Mouse (Mus musculus) intestine, embryonic 16.5 days (tissue): Measurements from ENCODE around the gene Mturn. TPM values are rescaled to one million over a fixed set of nuclear protein-coding genes. Genes with fewer than 3 reads are reported as not detected.

Experiments used
- ATAC-seq: fragments of 200-750 bp; cut with Nextera tagmentation; 2 replicates; pipeline ENCODE4 v1.8.0; 2017; ENCODE audit warnings: moderate TSS enrichment, moderate library complexity
- H3K27ac ChIP-seq: fragments of 300-500 bp; sonication (generic); 2 replicates; pipeline ENCODE4 v1.5.1; 2014; ENCODE audit warnings: mild to moderate bottlenecking, low read length
- H3K27me3 ChIP-seq: fragments of 300-500 bp; sonication (generic); replicated peaks from 2 replicates; pipeline ENCODE4 v1.6.1; 2014; ENCODE audit warnings: low read length, control low read depth, mixed read lengths; ENCODE audit not compliant: control insufficient read depth, insufficient read depth
- H3K36me3 ChIP-seq: fragments of 300-500 bp; sonication (generic); 2 replicates; pipeline ENCODE4 v1.6.1; 2014; ENCODE audit warnings: low read length, control low read depth; ENCODE audit not compliant: control insufficient read depth, insufficient read depth
- H3K4me1 ChIP-seq: fragments of 300-500 bp; sonication (generic); 2 replicates; pipeline ENCODE4 v1.6.1; 2014; ENCODE audit warnings: low read length, control low read depth, mixed read lengths; ENCODE audit not compliant: control insufficient read depth, insufficient read depth
- H3K4me2 ChIP-seq: fragments of 300-500 bp; sonication (generic); 2 replicates; pipeline ENCODE4 v1.6.1; 2014; ENCODE audit warnings: low read depth, low read length, control low read depth
- H3K4me3 ChIP-seq: fragments of 300-500 bp; sonication (generic); 2 replicates; pipeline ENCODE4 v1.5.1; 2014; ENCODE audit warnings: mild to moderate bottlenecking, low read length
- H3K9ac ChIP-seq: fragments of 300-500 bp; sonication (generic); 2 replicates; pipeline ENCODE4 v1.6.1; 2014; ENCODE audit warnings: low read depth, low read length
- H3K9me3 ChIP-seq: fragments of 300-500 bp; sonication (generic); 2 replicates; pipeline ENCODE4 v1.6.1; 2016; ENCODE audit warnings: low read length, control low read depth; ENCODE audit not compliant: control insufficient read depth
- WGBS: fragments of 180-500 bp; shearing (Covaris S2); extraction: QIAGEN DNeasy Blood & Tissue Kit; methylation state at CpG from one replicate; pipeline ENCODE4 v1.1.7; 2014; 5-methylcytosine and 5-hydroxymethylcytosine counted together
- polyA plus RNA-seq: library from polyadenylated mRNA; unstranded; fragments of >200 nt; fragmentation: Nextera tagmentation; extraction: Ambion mirVana; gene quantifications from 2 replicates; pipeline ENCODE4 v1.2.1, GENCODE M21; 2015

Gene Mturn
- polyA plus RNA-seq, 1 experiment from 2014 or later: 6.1 TPM

DNA sequence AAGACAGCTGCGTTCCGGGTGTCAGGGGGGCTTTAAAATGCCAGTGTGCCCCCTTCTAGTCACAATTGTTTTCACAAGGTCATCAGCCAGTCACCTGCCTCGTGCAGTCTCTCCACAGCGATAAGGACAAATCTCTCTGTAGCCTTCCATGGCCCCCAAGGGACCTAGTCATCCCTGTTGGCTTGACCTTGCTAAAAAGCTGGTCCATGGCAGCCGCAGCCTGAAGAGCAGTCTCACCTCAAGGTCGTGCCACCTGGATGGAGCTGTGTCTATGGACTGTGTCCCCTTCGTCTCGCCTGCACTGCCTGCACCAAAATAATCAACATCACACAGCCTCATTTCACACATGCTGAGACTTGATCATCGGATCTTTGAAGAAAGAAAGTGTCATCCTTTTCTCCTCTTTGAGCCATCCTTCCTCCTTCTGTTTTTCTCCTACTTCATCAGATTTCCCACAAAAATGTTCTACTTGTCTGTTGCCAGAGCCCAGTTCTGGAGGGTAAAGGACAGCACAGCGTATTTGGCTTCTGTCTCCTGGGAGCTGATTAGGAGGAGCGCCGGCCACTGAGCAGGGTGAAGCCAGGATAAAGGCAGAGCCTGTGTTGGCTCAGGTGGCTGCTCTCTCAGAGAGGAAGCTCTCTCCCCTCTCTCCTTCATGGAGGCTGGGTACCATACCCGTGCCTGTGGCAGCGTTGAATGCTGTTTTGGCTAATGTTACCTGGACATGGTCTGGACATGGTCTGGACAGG is 10.1 kb downstream of the Mturn start:
- Histone ChIP-seq H3K9me3 (no peaks in the 10 kb centered on the region), H3K4me2 (no peak overlapping the region), H3K27ac (no peak overlapping the region), H3K4me3 (no peak overlapping the region), H3K27me3 (no peaks in the 10 kb centered on the region), H3K36me3 (no peaks in the 10 kb centered on the region), H3K9ac (no peak overlapping the region), H3K4me1 (no peaks in the 10 kb centered on the region)
- no peak for ATAC-seq
- 75% methylated on average over 14 of the region's 14 CpGs for WGBS

DNA sequence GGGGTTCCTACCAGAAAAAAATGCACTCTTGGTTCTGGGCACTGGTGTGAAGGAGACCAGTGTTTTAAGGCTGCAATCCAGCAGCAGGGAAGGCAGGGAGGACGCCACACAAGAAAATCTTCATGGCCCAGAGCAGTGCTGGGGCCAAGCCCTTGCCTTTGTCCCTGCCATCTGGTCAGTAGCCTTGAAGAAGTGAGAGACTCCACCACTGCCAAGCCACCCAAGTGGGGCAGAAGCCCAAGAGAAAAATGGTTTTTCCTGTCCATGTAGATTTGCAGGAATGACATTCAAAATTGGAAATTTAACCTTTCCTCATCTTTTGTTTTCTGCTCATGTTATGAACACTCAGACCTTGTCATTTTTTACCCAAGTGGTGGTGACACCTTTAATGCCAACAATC is 10.8 kb downstream of the Mturn start:
- Histone ChIP-seq H3K4me3 (no peak overlapping the region), H3K9ac (no peak overlapping the region), H3K4me1 (no peaks in the 10 kb centered on the region), H3K27ac (no peak overlapping the region), H3K36me3 (no peaks in the 10 kb centered on the region), H3K27me3 (no peaks in the 10 kb centered on the region), H3K4me2 (no peak overlapping the region), H3K9me3 (no peaks in the 10 kb centered on the region)
- 76% methylated on average over 1 of the region's 1 CpGs for WGBS
- ATAC-seq: no peak

GRCm38 (mm10) chr6:54693286-54693685 is 11.9 kb downstream of the Mturn start:
- Histone ChIP-seq H3K27ac (no peak overlapping the region), H3K4me1 (no peaks in the 10 kb centered on the region), H3K4me3 (no peak overlapping the region), H3K9me3 (no peaks in the 10 kb centered on the region), H3K27me3 (no peaks in the 10 kb centered on the region), H3K9ac (no peak overlapping the region), H3K4me2 (no peak overlapping the region), H3K36me3 (no peaks in the 10 kb centered on the region)
- WGBS: 92% methylated on average over 6 of the region's 6 CpGs
- no peak for ATAC-seq

GRCm38 (mm10) chr6:54698691-54699476 is 17.5 kb downstream of the Mturn start:
- Histone ChIP-seq H3K9ac (peak overlapping the region; percentile 61), H3K4me3 (peak overlapping the region; percentile 52), H3K36me3 (no peaks in the 10 kb centered on the region), H3K4me2 (peak overlapping the region; percentile 94), H3K9me3 (no peaks in the 10 kb centered on the region), H3K4me1 (peaks cover 4% of the 10 kb centered on the region; the same call in 1 of the 2 replicates), H3K27me3 (peaks cover 3% of the 10 kb centered on the region; the same call in 1 of the 2 replicates), H3K27ac (no peak overlapping the region)
- 5% methylated on average over 24 of the region's 24 CpGs for WGBS
- peak; percentile 53 for ATAC-seq

DNA sequence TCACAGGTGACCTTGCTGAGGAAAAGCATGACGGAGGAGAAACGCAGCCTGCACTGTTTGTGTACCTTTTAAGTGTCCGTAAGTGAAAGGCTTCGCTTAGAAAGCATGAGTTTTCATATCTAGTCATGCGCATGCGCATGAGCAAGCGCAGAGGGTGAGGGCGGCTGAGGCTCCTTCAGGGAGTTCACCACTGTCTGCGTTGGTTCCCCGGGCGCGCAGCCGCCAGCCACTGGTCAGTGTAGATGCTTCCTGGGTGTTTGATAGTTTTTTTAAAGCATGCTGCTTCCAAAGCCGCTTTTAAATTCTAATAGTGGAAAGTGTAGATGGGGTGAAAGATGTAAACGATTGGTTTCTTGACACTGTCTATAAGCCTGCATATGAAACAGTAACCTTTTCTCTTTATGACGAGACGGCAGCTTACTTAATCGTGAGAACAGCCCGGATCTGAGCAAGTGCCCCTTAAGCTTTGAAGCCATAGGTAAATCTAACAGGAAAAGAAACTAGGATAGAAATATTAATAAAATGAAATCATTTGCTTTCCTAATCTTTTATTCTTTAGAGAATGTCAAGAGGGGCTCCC is 18.1 kb downstream of the Mturn start:
- Histone ChIP-seq H3K4me1 (peaks cover 4% of the 10 kb centered on the region; the same call in 1 of the 2 replicates), H3K27me3 (peaks cover 5% of the 10 kb centered on the region; the same call in 1 of the 2 replicates), H3K4me3 (peak overlapping the region; percentile 52), H3K9ac (peak overlapping the region; percentile 61), H3K27ac (no peak overlapping the region), H3K4me2 (peak overlapping the region; percentile 94), H3K9me3 (no peaks in the 10 kb centered on the region), H3K36me3 (no peaks in the 10 kb centered on the region)
- WGBS: 3% methylated on average over 19 of the region's 19 CpGs
- ATAC-seq: peak; percentile 93

DNA sequence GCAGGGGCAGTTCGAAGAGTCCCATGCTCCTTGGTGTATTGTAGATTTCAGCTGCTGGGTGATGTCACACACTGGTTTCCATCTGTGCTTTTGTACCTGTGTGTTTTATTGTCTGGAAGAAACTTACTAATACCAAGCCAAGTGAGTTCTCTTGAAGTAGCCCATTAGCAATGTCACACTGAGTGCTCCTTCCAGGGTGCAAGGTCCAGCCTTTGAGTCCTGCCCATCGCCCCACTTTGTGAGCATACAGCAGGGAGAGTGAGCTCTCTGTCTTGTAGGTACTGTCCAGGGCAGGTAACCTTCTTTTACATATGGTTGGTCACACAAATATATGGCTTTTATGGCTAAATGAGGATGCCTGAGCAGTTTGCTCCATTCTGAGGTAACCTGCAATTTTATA is 19.1 kb downstream of the Mturn start:
- Histone ChIP-seq H3K27me3 (peaks cover 6% of the 10 kb centered on the region; the same call in 1 of the 2 replicates), H3K4me3 (no peak overlapping the region), H3K36me3 (no peaks in the 10 kb centered on the region), H3K4me2 (no peak overlapping the region), H3K9ac (no peak overlapping the region), H3K27ac (no peak overlapping the region), H3K9me3 (no peaks in the 10 kb centered on the region), H3K4me1 (peaks cover 4% of the 10 kb centered on the region; the same call in 1 of the 2 replicates)
- WGBS: 89% methylated on average over 2 of the region's 2 CpGs
- no peak for ATAC-seq

- Histone ChIP-seq H3K27me3 (peaks cover 6% of the 10 kb centered on the region; the same call in 1 of the 2 replicates), H3K4me1 (peaks cover 4% of the 10 kb centered on the region; the same call in 1 of the 2 replicates), H3K9ac (no peak overlapping the region), H3K9me3 (no peaks in the 10 kb centered on the region), H3K4me2 (no peak overlapping the region), H3K4me3 (no peak overlapping the region), H3K27ac (no peak overlapping the region), H3K36me3 (no peaks in the 10 kb centered on the region)
- 65% methylated on average over 9 of the region's 9 CpGs for WGBS
- ATAC-seq: no peak
Measured at GRCm38 (mm10) chr6:54701901-54702300, 20.5 kb downstream of the Mturn start.

GRCm38 (mm10) chr6:54703633-54704538 is 22.5 kb downstream of the Mturn start:
- no peaks in the 10 kb centered on the region for H3K4me1 ChIP-seq
- H3K27ac ChIP-seq: no peak overlapping the region
- no peak overlapping the region for H3K4me3 ChIP-seq
- 32% methylated on average over 14 of the region's 14 CpGs for WGBS
- no peak overlapping the region for H3K4me2 ChIP-seq
- H3K9me3 ChIP-seq: no peaks in the 10 kb centered on the region
- ATAC-seq: no peak
- no peak overlapping the region for H3K9ac ChIP-seq
- peaks cover 6% of the 10 kb centered on the region; the same call in 1 of the 2 replicates for H3K27me3 ChIP-seq
- no peaks in the 10 kb centered on the region for H3K36me3 ChIP-seq
